Mouse (Mus musculus) kidney, adult 2 months (tissue): Measurements from ENCODE around the gene Lag3. TPM values are rescaled to one million over a fixed set of nuclear protein-coding genes. Genes with fewer than 3 reads are reported as not detected.

ENCODE experiments used
- DNase-seq: peaks from one replicate; pipeline ENCODE4 v3.0.0; 2021
- H3K27ac ChIP-seq: fragments of 200-500 bp; 2 replicates; pipeline ENCODE4 v1.5.1; 2012; ENCODE audit warnings: low read depth, low read length, control low read depth, inconsistent platforms; ENCODE audit not compliant: insufficient read depth
- H3K27me3 ChIP-seq: fragments of 200-500 bp; replicated peaks from 2 replicates; pipeline ENCODE4 v1.6.1; 2012; ENCODE audit warnings: mild to moderate bottlenecking, moderate library complexity, low read length, inconsistent platforms; ENCODE audit not compliant: control insufficient read depth, insufficient read depth
- H3K36me3 ChIP-seq: fragments of 200-500 bp; 2 replicates; pipeline ENCODE4 v1.6.1; 2012; ENCODE audit warnings: mild to moderate bottlenecking, moderate library complexity, low read length, inconsistent platforms; ENCODE audit not compliant: control insufficient read depth, insufficient read depth
- H3K4me1 ChIP-seq: fragments of 200-500 bp; 2 replicates; pipeline ENCODE4 v1.6.1; 2011; ENCODE audit warnings: low read length; ENCODE audit not compliant: control insufficient read depth, insufficient read depth
- H3K4me3 ChIP-seq: fragments of 200-500 bp; 2 replicates; pipeline ENCODE4 v1.5.1; 2011; ENCODE audit warnings: mild to moderate bottlenecking, low read depth, low read length, control low read depth; ENCODE audit not compliant: insufficient read depth
- CTCF ChIP-seq: fragments of 200-500 bp; conservative IDR thresholded peaks from 2 replicates; pipeline ENCODE4 v1.5.1; 2011; ENCODE audit warnings: low read depth, mild to moderate bottlenecking, control low read depth, low read length, moderate library complexity, mixed read lengths; ENCODE audit not compliant: insufficient read depth, insufficient read length
- POLR2A ChIP-seq: fragments of 200-500 bp; IDR thresholded peaks from one replicate; pipeline ENCODE4 v1.6.1; 2011; ENCODE audit warnings: low read depth, low read length, control low read depth
- WGBS: fragments of 180-500 bp; shearing (Covaris S2); methylation state at CpG from one replicate; pipeline ENCODE4 v1.1.7; 2018; 5-methylcytosine and 5-hydroxymethylcytosine counted together
- polyA plus RNA-seq: library from polyadenylated mRNA; depleted of rRNA; stranded (reverse); fragments of >200 nt; gene quantifications from 2 replicates; pipeline ENCODE4 v1.2.3, GENCODE M21; 2012; rRNA removed

Gene Lag3
- 0.80 and 1.5 TPM in 2 replicates for polyA plus RNA-seq

DNA sequence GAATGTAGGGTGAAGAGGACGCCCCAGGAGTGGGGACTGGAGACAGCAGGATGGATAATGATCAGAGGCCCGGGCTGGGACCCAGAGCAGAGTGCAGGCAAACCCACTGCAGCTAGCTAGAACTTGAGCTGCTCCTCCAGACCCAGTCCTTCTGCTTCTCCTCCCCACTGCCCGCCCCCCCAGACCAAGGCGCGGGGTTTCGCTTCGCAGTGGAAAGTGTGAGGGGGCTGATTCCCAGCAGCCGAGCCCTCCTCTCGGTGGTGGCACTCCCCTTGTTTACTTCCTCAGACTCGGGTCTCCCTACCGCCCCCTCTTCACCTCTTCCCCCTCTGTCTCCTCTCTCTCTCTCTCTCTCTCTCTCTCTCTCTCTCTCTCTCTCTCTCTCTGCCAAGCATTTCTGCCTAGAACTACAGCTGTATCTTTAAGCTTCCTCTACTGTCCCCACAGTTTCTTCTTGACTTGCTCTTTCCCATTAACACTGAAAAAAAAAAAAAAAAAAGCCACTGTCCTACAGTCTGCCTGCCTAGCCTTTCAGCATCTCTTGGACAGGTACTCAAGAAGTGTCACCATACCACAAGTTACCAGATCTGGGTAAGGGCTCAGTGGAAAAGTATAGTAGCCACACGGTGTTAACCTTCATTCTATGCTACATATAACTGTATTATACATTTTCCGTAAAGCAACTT is at the start of gene Lag3:
TSS of gene Lag3 (minus strand) at position 173 of the 686 bp plus-strand sequence.
- H3K27ac ChIP-seq: no peak within 1 kb of the TSS
- peaks cover 15% of the 10 kb centered on the region for H3K4me1 ChIP-seq
- H3K36me3 ChIP-seq: peaks cover 3% of the 10 kb centered on the region; the same call in 1 of the 2 replicates
- H3K4me3 ChIP-seq: no peak within 1 kb of the TSS
- TF ChIP-seq POLR2A (no peak), CTCF (no peak)
- H3K27me3 ChIP-seq: no peaks in the 10 kb centered on the region
- WGBS: 31% methylated on average over 13 of the region's 13 CpGs
- no peak for DNase-seq

DNA sequence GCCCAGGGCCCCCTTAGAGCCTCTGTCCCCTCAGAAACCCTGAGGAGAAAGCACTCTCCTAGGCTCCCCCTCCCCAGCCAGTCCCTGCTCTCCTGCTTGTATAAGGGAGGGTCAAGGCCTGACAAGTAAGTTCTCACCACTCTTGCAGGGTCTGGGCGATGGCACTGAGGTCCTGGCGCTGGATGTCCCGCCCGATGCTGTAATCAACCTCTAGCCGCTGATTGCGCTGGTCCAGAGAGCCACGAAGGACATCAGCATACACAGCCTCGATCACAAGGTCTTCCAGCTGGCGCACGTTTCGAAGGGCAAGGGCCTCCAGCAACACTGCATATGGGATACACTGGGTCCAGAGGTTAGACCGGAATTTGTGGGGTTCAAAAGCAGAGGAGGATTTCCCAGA is 49.5 kb upstream of the Lag3 start:
- 0 out of 2 replicates have a peak, but pooled peaks cover 5% of the 10 kb centered on the region for H3K4me1 ChIP-seq
- no peaks in the 10 kb centered on the region for H3K27me3 ChIP-seq
- 95% methylated on average over 12 of the region's 12 CpGs for WGBS
- no peak for DNase-seq
- no peak overlapping the region for H3K27ac ChIP-seq
- H3K36me3 ChIP-seq: peaks cover 1% of the 10 kb centered on the region; the same call in 1 of the 2 replicates
- no peak overlapping the region for H3K4me3 ChIP-seq
- TF ChIP-seq POLR2A: no peak
- TF ChIP-seq CTCF: no peak

DNA sequence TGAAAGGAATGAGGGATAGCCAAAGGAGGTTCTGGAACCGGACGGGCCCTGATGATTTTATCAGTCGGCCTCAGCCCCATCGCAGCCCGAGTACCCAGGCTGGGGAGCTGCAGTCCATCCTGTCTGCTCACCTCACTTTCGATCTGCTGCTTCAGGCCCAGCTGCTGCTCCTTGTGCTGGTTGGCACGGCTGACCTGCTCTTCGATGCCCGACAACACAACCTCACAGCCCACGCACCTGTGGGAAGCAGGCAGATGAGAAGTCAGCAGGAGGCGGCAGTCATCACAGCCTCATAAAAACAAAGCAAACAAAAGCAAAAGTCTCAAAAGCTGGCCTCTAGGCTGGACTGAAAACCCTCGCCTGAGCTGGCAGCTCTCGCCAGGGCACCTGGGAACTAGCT is 48.5 kb upstream of the Lag3 start:
- H3K4me1 ChIP-seq: 0 out of 2 replicates have a peak, but pooled peaks cover 5% of the 10 kb centered on the region
- H3K36me3 ChIP-seq: peaks cover 1% of the 10 kb centered on the region; the same call in 1 of the 2 replicates
- no peak for TF ChIP-seq POLR2A
- no peak for TF ChIP-seq CTCF
- H3K4me3 ChIP-seq: no peak overlapping the region
- no peaks in the 10 kb centered on the region for H3K27me3 ChIP-seq
- H3K27ac ChIP-seq: no peak overlapping the region
- WGBS: 86% methylated on average over 13 of the region's 13 CpGs
- DNase-seq: no peak

DNA sequence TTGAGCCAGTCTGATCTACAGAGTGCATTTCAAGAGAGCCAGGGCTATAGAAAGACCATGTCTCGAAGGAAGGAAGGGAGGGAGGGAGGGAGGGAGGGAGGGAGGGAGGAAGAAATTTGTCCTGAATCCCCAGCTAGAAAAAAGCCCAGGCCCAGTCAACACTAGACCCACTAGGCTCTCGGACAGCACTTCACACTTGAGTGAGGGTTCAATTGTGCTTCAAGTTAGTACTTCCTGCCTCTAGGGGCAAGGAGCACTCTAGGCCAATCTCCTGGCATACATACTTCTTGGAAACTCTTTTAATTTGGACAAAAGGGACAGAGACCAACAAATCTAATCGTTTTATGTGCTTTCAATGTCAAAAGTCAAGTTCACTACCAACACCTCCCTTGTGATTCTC is 46.6 kb upstream of the Lag3 start:
- Histone ChIP-seq H3K36me3 (peaks cover 1% of the 10 kb centered on the region; the same call in 1 of the 2 replicates), H3K4me3 (no peak overlapping the region), H3K4me1 (no peaks in the 10 kb centered on the region), H3K27ac (no peak overlapping the region), H3K27me3 (no peaks in the 10 kb centered on the region)
- TF ChIP-seq POLR2A (no peak), CTCF (no peak)
- 43% methylated on average over 3 of the region's 3 CpGs for WGBS
- DNase-seq: no peak

DNA sequence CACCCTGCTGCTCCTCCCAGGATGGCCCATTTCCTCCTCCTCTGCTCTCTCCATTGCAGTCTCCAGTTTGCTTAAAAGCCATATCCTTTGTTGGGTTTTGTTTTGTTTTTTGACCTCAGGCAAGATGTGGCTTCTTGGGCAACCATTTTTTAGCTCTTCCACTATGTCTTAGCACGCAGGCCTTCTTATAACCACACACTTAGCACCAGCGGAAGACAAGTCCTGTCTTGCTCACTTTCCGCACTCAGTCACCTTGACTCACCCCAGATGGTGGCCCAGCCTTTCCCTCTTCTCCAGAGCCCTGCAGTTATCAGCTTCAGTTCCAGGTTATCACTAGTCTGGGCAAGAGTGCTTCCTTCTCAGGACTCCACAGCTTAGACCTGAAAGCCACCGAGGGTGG is 43.7 kb upstream of the Lag3 start:
- TF ChIP-seq CTCF (no peak), POLR2A (no peak)
- no peaks in the 10 kb centered on the region for H3K4me1 ChIP-seq
- H3K27ac ChIP-seq: no peak overlapping the region
- 94% methylated on average over 4 of the region's 4 CpGs for WGBS
- peaks cover 1% of the 10 kb centered on the region; the same call in 1 of the 2 replicates for H3K36me3 ChIP-seq
- H3K27me3 ChIP-seq: no peaks in the 10 kb centered on the region
- no peak for DNase-seq
- no peak overlapping the region for H3K4me3 ChIP-seq

DNA sequence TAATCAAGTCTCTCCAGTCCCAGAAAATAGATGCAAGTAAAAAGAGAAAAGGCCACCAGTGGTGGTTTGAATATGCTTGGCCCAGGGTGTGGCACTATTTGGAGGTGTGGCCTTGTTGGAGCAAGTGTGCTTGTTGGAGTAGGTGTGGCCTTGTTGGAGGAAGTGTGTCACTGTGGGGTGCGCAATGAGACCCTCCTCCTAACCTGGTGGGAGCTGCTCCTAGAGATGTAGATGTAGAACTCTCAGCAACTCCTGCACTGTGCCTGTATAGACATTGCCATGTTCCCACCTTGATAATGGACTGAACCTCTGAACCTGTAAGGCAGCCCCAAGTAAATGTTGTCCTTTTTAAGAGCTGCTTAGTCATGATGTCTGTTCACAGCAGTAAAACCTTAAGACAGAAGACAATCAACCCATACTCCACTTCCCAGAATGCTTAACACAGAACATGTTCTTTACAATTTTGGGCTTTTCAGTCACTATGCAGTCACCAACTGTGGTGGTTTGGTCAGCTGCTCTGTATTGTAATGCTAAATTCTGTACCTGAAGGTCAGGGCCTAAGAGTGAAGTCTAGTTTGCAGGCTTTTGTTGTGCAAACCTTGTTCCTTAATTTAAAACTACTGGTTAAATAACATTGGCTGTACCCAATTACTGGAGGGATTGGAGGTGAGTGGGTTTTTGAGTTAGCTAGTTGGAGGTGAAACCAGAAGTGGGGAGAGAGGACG is 42.6 kb upstream of the Lag3 start:
- DNase-seq: no peak

DNA sequence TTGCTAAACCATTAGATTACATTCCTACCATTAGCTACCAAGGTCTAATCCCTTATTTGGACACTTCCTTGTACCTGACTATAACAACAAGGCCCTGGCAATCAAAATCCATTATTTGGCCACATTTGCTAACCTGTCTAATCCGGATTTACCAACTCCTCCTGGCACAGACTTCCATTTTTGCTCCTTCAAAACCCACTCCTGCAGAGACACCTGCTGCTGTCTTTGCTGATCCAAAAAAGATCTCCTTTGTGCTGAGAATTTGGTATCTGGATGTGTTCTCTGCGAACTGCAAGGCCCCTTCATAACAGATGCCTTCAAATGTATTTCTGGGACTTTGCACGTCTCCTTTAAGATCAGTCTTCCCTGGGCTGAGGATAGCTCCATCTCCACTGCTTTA is 32.0 kb upstream of the Lag3 start:
- TF ChIP-seq CTCF (no peak), POLR2A (no peak)
- H3K27me3 ChIP-seq: no peaks in the 10 kb centered on the region
- no peak for DNase-seq
- 91% methylated on average over 3 of the region's 3 CpGs for WGBS
- no peak overlapping the region for H3K4me3 ChIP-seq
- H3K36me3 ChIP-seq: no peaks in the 10 kb centered on the region
- H3K27ac ChIP-seq: no peak overlapping the region
- no peaks in the 10 kb centered on the region for H3K4me1 ChIP-seq

More for the DNA sequence above, 42.6 kb upstream of the Lag3 start:
- Histone ChIP-seq H3K4me1 (no peaks in the 10 kb centered on the region), H3K36me3 (no peaks in the 10 kb centered on the region; the same call in 1 of the 2 replicates), H3K4me3 (no peak overlapping the region), H3K27ac (no peak overlapping the region), H3K27me3 (no peaks in the 10 kb centered on the region)
- WGBS: 93% methylated on average over 2 of the region's 2 CpGs
- no peak for TF ChIP-seq CTCF
- no peak for TF ChIP-seq POLR2A
